Mouse (Mus musculus): ENCODE measurements around the gene Zc4h2. TPM values are rescaled to one million over a fixed set of nuclear protein-coding genes. Genes with fewer than 3 reads are reported as not detected.

Zc4h2 gene
- 31.7 and 34.8 TPM in 2 replicates for polyA plus RNA-seq (2016; fragmentation: Nextera tagmentation; extraction: Ambion mirVana)

- H3K27ac ChIP-seq (replicated peaks): peak within 1 kb of the TSS; percentile 65
- H3K4me1 ChIP-seq: no peaks in the 10 kb centered on the region
- no peaks in the 10 kb centered on the region for H3K9me3 ChIP-seq
- peak within 1 kb of the TSS; percentile 56 for H3K4me3 ChIP-seq
- peaks cover 8% of the 10 kb centered on the region; the same call in 1 of the 2 replicates for H3K27me3 ChIP-seq (replicated peaks; ENCODE audit: low read depth, poor library complexity, severe bottlenecking)
- WGBS: 20% methylated on average over 7 of the region's 7 CpGs
- DNase-seq (ENCODE audit: low spot score): peak; percentile 79
- H3K36me3 ChIP-seq (replicated peaks): no peaks in the 10 kb centered on the region
These were observed at the start of gene Zc4h2 for GRCm38 (mm10) chrX:95657804-95658599. Gene Zc4h2, minus strand, starts transcription at chrX:95658509.

GRCm38 (mm10) chrX:95687119-95687518 is 28.8 kb upstream of the Zc4h2 start:
- Histone ChIP-seq H3K27me3 (replicated peaks; ENCODE audit: low read depth, poor library complexity, severe bottlenecking) (0 out of 2 replicates have a peak, but pooled peaks cover 1% of the 10 kb centered on the region), H3K4me1 (no peaks in the 10 kb centered on the region), H3K4me3 (no peak overlapping the region), H3K27ac (replicated peaks) (no peak overlapping the region), H3K36me3 (replicated peaks) (no peaks in the 10 kb centered on the region), H3K9me3 (no peaks in the 10 kb centered on the region)
- 67% methylated on average over 1 of the region's 1 CpGs for WGBS
- DNase-seq (ENCODE audit: low spot score): no peak

- WGBS: 87% methylated on average over 1 of the region's 1 CpGs
These were observed 23.9 kb upstream of the Zc4h2 start for GRCm38 (mm10) chrX:95682206-95682605.

GRCm38 (mm10) chrX:95658600-95659084 is 333 bp upstream of the Zc4h2 start:
- WGBS: 27% methylated on average over 12 of the region's 12 CpGs

More at GRCm38 (mm10) chrX:95682206-95682605, 23.9 kb upstream of the Zc4h2 start:
- no peak overlapping the region for H3K27ac ChIP-seq (replicated peaks)
- DNase-seq (ENCODE audit: low spot score): no peak
- H3K36me3 ChIP-seq (replicated peaks): no peaks in the 10 kb centered on the region
- H3K4me1 ChIP-seq: no peaks in the 10 kb centered on the region
- H3K9me3 ChIP-seq: no peaks in the 10 kb centered on the region
- no peak overlapping the region for H3K4me3 ChIP-seq
- H3K27me3 ChIP-seq (replicated peaks; ENCODE audit: low read depth, poor library complexity, severe bottlenecking): 0 out of 2 replicates have a peak, but pooled peaks cover 4% of the 10 kb centered on the region

GRCm38 (mm10) chrX:95600609-95601008 is 57.7 kb downstream of the Zc4h2 start:
- H3K4me1 ChIP-seq: no peaks in the 10 kb centered on the region
- 90% methylated on average over 5 of the region's 5 CpGs for WGBS
- no peaks in the 10 kb centered on the region for H3K36me3 ChIP-seq (replicated peaks)
- no peak overlapping the region for H3K27ac ChIP-seq (replicated peaks)
- no peaks in the 10 kb centered on the region for H3K9me3 ChIP-seq
- no peak for DNase-seq (ENCODE audit: low spot score)
- H3K4me3 ChIP-seq: no peak overlapping the region
- H3K27me3 ChIP-seq (replicated peaks; ENCODE audit: low read depth, poor library complexity, severe bottlenecking): no peaks in the 10 kb centered on the region; the same call in 1 of the 2 replicates

More at GRCm38 (mm10) chrX:95658600-95659084, 333 bp upstream of the Zc4h2 start:
- no peaks in the 10 kb centered on the region for H3K36me3 ChIP-seq (replicated peaks)
- H3K4me1 ChIP-seq: no peaks in the 10 kb centered on the region
- H3K27me3 ChIP-seq (replicated peaks; ENCODE audit: low read depth, poor library complexity, severe bottlenecking): peaks cover 8% of the 10 kb centered on the region; the same call in 1 of the 2 replicates
- H3K4me3 ChIP-seq: peak overlapping the region; percentile 56
- H3K9me3 ChIP-seq: no peaks in the 10 kb centered on the region
- peak; percentile 12 for DNase-seq (ENCODE audit: low spot score)
- peak overlapping the region; percentile 65 for H3K27ac ChIP-seq (replicated peaks)

Other genes starting within 250 kb of the Zc4h2 start
- gene Amer1, start 213.6 kb downstream of the Zc4h2 start, polyA plus RNA-seq (2016; fragmentation: Nextera tagmentation; extraction: Ambion mirVana): 10.3 and 11.9 TPM in 2 replicates
- gene Asb12, start 100.5 kb downstream of the Zc4h2 start, polyA plus RNA-seq (2016; fragmentation: Nextera tagmentation; extraction: Ambion mirVana): not detected in 2 replicates
- not detected in 2 replicates for gene Pfn5, start 100.4 kb downstream of the Zc4h2 start, polyA plus RNA-seq (2016; fragmentation: Nextera tagmentation; extraction: Ambion mirVana)
- 3.0 and 3.7 TPM in 2 replicates for gene Zc3h12b, start 53.2 kb upstream of the Zc4h2 start, polyA plus RNA-seq (2016; fragmentation: Nextera tagmentation; extraction: Ambion mirVana)

Data from embryonic facial prominence, embryonic 10.5 days (tissue).